Mouse (Mus musculus) erythroblast, adult 5-6 weeks (primary cell): ENCODE measurements around the gene Gabbr2. TPM values are rescaled to one million over a fixed set of nuclear protein-coding genes. Genes with fewer than 3 reads are reported as not detected.

Source experiments
- ATAC-seq: replicated peaks from 2 replicates; pipeline ENCODE4 v1.8.0; 2016; ENCODE audit warnings: moderate number of reproducible peaks, mild to moderate bottlenecking, moderate TSS enrichment, inconsistent platforms; ENCODE audit not compliant: poor library complexity, low FRiP score, severe bottlenecking
- total RNA-seq, 2 experiments: library from RNA; stranded (forward) in 1 of 2; stranded (reverse) in 1 of 2; fragments of 150-400 nt in 1 of 2; fragments of 200-764, 138-1000 nt in 1 of 2; gene quantifications; 2 replicates each; pipeline versions ENCODE4 v1.2.3 to v1.2.4; 2015 to 2017; ENCODE audit warnings: low replicate concordance in 2 of 2

Gene Gabbr2
- total RNA-seq, 2 experiments from 2014 or later = 0.17 TPM; not detected in 1

- no peak for ATAC-seq
Measured at GRCm38 (mm10) chr4:46744583-46745155, 247.0 kb downstream of the Gabbr2 start.

DNA sequence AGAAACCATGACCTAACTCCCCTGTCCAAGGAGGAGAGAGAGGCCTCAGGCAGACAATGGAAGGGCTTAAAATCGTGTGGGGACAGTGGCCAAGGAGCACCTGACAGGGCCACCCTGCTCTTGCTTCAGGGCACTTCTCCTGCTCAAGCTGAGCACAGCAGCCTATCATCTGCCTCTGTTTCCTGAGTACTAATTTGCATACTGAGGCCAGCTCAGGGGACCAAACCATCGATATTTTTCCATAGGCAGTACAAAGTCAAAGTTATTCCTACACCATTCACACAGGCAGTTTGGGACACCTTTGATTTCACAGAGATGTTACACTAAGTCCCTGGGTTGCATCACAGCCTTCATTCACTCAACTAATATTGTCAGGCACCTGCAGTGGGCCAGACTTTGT lies 249.1 kb downstream of the Gabbr2 start:
- ATAC-seq = no peak

GRCm38 (mm10) chr4:46736910-46737511 lies 254.7 kb downstream of the Gabbr2 start:
- no peak for ATAC-seq

DNA sequence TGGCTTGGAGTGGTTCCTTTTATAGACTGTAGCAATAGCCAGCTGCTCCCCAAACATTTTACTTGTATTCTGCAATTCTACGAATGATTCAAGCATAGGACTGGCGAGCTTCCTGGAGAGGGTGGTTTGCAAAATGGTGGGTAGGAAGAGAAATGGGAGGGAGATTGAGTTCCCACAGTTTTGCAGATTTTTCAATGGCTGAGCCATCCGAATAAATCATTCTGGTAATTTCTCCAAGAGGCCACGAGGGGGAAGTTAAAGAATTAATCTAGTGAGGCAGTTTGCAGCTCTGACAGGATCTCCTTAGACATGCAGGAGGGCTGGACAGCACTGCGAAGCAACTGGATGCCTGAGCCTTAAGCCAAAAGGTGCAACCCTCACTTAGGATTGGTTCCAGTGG lies 256.8 kb downstream of the Gabbr2 start:
- ATAC-seq = no peak

GRCm38 (mm10) chr4:46731590-46731989 lies 260.1 kb downstream of the Gabbr2 start:
- ATAC-seq = no peak

DNA sequence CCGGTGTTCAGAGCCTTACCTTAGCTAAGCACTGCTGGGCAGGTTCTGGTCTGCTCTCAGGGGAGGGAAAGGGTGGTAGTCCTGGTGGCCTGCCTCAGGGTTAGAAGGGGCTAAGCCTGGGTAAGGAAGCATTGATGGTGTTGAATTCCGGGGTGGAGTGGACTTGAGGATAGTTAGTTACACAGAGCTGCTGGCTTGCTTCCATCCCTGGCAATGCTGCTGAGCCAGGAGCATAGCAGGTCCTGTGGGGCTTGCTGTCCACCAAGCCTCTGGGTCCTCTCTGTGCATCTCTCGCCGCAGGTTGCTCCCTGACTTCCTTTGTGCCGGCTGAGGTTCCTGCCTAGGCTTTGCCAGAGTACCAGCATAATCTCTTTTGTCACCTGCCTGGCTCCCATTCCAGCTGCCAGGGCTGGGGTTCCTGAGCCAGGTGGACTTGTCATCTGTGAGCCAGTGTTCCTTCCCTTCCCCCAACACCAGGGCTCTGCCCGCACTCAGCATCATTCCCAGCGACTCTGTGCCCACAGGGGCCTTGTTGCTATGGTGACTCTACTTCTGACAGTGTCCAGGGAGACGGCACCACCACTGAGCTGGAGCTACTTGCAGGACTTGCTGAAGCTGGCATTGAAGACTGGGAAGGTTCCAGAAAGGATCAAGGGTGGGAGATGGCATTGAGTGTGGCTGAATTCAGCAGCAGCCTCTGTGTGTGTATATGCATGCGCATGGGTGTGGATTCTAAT lies 262.2 kb downstream of the Gabbr2 start:
- ATAC-seq = no peak

GRCm38 (mm10) chr4:46728231-46728630 lies 263.4 kb downstream of the Gabbr2 start:
- no peak for ATAC-seq

DNA sequence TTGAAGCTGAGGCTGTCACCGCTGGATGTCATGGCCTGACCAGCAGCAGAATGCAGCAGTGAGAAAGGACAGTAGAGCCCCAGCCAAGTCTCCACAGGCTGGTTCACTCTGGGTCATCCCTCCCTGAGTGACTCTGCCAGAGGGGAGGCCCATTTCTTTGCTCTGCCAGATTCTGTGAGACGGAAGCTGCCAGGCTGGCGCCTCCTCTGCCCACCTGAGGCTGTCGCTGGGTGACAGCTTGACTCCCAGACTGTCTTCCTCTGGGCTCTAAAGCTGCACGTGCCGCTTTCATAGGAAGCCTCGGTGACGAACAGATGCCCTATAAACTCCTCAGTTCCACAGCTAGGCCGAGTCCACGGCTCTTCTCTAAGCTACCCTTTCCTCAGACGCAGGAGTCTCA lies 264.5 kb downstream of the Gabbr2 start:
- no peak for ATAC-seq

GRCm38 (mm10) chr4:46720821-46721557 lies 270.7 kb downstream of the Gabbr2 start:
- ATAC-seq = peak; percentile 80

GRCm38 (mm10) chr4:46720070-46720469 lies 271.6 kb downstream of the Gabbr2 start:
- 0 out of 2 replicates have a peak, but pooled peaks have one; percentile 28 for ATAC-seq

- ATAC-seq = no peak
Measured at GRCm38 (mm10) chr4:46718624-46719023, 273.0 kb downstream of the Gabbr2 start.

- no peak for ATAC-seq
Measured at GRCm38 (mm10) chr4:46717156-46717555, 274.5 kb downstream of the Gabbr2 start.

GRCm38 (mm10) chr4:46716361-46716760 lies 275.3 kb downstream of the Gabbr2 start:
- no peak for ATAC-seq

GRCm38 (mm10) chr4:46710523-46710922 lies 281.1 kb downstream of the Gabbr2 start:
- ATAC-seq = no peak

DNA sequence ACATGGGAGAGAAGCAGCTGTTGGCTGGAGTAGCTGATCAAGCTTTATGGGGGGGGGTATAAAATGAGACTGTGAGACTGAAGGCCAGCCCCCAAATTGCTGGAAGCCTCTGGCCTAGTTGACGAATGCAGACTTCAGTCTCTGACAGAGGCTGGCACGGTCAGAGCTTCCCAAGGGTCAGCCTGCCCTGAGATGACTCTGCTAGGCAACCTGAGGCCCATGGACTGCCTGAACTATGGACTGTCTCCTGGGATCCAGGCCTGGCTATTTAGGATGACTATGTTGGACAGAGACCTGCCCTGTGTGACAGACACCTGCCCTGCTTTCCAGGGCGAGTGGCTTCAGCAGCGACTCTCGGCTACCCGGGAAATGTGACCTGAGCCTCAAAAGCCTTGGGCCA lies 281.7 kb downstream of the Gabbr2 start:
- no peak for ATAC-seq

- ATAC-seq = no peak
Measured at GRCm38 (mm10) chr4:46709492-46709891, 282.2 kb downstream of the Gabbr2 start.

GRCm38 (mm10) chr4:46705739-46706138 lies 285.9 kb downstream of the Gabbr2 start:
- ATAC-seq = no peak

- no peak for ATAC-seq
Measured at GRCm38 (mm10) chr4:46703146-46703545, 288.5 kb downstream of the Gabbr2 start.

- no peak for ATAC-seq
Measured at GRCm38 (mm10) chr4:46700223-46700651, 291.4 kb downstream of the Gabbr2 start.

DNA sequence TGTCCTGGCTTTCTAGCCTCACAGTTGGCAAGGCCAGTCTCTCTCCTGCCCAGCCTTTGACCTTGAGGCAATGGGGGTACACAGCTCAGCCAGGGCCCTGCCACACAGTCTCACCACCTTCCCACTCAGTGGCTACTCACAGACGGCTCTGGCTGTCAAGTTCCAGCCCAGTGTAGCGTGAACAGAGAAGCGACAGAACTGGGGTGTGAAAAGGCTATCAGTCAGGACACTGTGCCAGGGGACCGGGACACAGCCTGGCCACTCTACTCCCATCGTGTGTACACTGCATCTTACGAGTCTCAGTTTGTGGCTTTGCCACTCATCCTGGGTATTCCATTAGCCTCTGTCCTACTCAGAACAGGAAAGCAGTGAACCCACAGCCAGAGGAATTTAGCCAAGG lies 295.2 kb downstream of the Gabbr2 start:
- ATAC-seq = no peak
